Mouse (Mus musculus) C3H10T1/2 (cell line): Measurements from ENCODE around the gene Rbm7. TPM values are rescaled to one million over a fixed set of nuclear protein-coding genes. Genes with fewer than 3 reads are reported as not detected.

Source experiments
- polyA plus RNA-seq, 2 experiments: library from polyadenylated mRNA; unstranded; fragments of >200 nt; fragmentation: generic; extraction: Trizol; gene quantifications; one replicate each; pipeline ENCODE4 v1.2.1; 2012; ENCODE audit warnings: missing spikeins in 2 of 2

The Rbm7 gene
- 10 to 100 TPM in 1 of 2 experiments, 1 to 10 TPM in 1; 1.5 to 13.0 TPM for polyA plus RNA-seq

DNA sequence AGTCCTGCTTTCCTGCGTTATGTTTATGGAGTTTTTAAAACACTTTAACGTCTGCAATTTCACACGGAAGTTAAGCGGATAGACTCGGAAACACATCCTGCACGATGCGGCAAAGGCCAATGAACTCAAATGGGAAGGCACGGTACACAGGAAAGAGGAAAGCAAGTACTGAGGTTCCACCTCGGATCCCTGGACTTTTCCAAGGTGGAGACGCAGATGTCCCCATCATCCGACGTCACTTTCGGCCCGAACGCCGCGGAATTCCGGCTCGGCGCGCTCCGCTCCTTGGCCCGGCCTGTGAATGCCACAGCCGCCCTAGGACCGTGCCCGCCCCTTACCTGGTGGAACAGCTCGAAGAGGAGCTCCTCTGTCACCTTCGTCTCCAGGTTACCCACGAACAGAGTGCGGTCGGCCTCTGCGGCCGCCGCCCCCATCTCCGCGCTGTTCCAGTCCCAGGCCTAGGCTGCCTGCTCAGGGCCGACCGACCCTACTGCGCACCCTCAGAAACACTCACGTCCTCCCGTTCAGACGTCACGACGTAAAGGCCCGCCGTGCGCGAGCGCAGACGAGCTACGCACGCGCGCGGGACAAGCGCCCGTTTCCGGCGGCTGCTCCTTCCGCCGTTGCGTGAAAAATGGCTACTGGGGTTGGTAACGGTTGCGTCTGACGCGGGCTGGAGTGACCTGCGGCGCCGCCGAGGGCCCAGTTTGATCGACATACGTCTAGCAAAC is at the start of gene Rbm7, which contains the start of gene Gm5617:
Gene Rbm7, minus strand, starts transcription at position 483 of the 731 bp plus-strand sequence.
Gene Gm5617, plus strand, starts transcription at position 626 of the 731 bp plus-strand sequence.

DNA sequence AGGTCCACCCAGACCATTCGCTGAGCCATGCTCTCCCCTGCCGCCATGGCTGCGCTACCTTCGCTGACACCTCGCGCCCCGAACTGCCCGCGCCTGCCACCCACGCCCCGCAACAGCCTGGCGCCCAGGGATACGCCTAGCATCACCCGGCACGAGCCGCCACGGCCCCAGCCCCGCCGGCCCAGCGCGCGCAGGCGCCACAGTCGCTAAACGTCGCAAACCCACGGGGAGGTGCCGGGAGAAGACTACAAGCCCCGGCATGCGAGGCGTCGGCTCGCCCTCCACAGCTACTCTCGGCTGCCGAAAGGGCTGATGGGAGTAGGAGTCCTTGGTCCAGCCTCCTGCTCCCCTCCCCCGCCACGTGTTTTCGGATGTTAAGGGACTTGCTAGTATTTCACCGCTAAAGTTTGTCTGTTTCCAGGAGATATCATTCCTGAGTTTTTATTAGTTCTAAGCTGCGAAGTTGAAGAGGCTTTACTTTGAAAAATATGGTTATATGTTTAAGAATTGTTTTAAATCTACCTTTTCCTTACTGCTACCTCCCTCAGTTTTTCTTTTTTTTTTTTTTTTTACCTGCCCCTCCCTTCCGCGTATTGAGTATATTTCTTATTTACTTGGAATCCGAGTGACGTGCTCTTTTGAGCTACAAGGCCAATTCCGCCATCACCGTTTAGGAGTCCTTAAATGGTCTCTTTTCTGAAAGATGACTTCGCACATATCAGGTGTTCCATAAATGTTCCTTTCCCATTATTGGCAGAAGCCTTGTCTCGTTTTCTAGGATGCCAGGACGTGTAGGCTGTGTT is 14.5 kb downstream of the Rbm7 start, which contains the start of gene Rexo2:
Gene Rexo2, minus strand, starts transcription at position 213 of the 803 bp plus-strand sequence.

Other genes starting within 250 kb of the Rbm7 start
- not detected for gene Nxpe2, start 141.8 kb downstream of the Rbm7 start, polyA plus RNA-seq
- 10 to 100 TPM; 84.3 to 98.0 TPM for gene Rexo2, start 14.7 kb downstream of the Rbm7 start, polyA plus RNA-seq
- 10 to 100 TPM in 1 of 2 experiments, 1 to 10 TPM in 1; 8.7 to 30.5 TPM for gene Gm5617, start 143 bp upstream of the Rbm7 start, polyA plus RNA-seq
- gene Nnmt, start 109.9 kb upstream of the Rbm7 start, polyA plus RNA-seq = under 1 TPM in 1 of 2 experiments, not detected in 1; 0.05 TPM